Mouse (Mus musculus): ENCODE data around the gene Tcte3. TPM values are rescaled to one million over a fixed set of nuclear protein-coding genes. Genes with fewer than 3 reads are reported as not detected.

Gene Tcte3
- polyA plus RNA-seq (2021; fragmentation: Nextera tagmentation): 0.72 and 1.5 TPM in 2 replicates
- long read RNA-seq, experiment 1: 0 reads
- long read RNA-seq, experiment 2: 0 reads

GRCm38 (mm10) chr17:15041175-15041729 lies at the start of gene Tcte3, which contains the start of the genes Ermard and Gm3448:
TSS of gene Tcte3 (minus strand) at chr17:15041488.
TSS of gene Ermard (plus strand) at chr17:15041208.
TSS of gene Gm3448 (minus strand) at chr17:15041537.

GRCm38 (mm10) chr17:15009706-15010413 lies 31.4 kb downstream of the Tcte3 start, which contains the start of gene Gm3435:
TSS of gene Gm3435 (plus strand) at chr17:15010176.

GRCm38 (mm10) chr17:14978362-14979038 lies 62.8 kb downstream of the Tcte3 start, which contains the start of the genes 9030025P20Rik and Gm3417:
TSS of gene 9030025P20Rik (plus strand) at chr17:14978468.
TSS of gene Gm3417 (minus strand) at chr17:14978790.

Other genes with a start within 250 kb of the Tcte3 start
- 11.3 and 13.9 TPM in 2 replicates for gene Wdr27, start 98.3 kb downstream of the Tcte3 start, polyA plus RNA-seq (2021; fragmentation: Nextera tagmentation)
- 12.7 and 13.3 TPM in 2 replicates for gene 1600012H06Rik, start 98.3 kb downstream of the Tcte3 start, polyA plus RNA-seq (2021; fragmentation: Nextera tagmentation)
- 6.2 and 6.9 TPM in 2 replicates for gene Phf10, start 80.2 kb downstream of the Tcte3 start, polyA plus RNA-seq (2021; fragmentation: Nextera tagmentation)
- 3.7 and 3.9 TPM in 2 replicates for gene 9030025P20Rik, start 63.0 kb downstream of the Tcte3 start, polyA plus RNA-seq (2021; fragmentation: Nextera tagmentation)
- 0.95 TPM in 1 of 2 replicates, not detected in the other for gene Gm3417, start 62.7 kb downstream of the Tcte3 start, polyA plus RNA-seq (2021; fragmentation: Nextera tagmentation)
- 5.0 and 6.8 TPM in 2 replicates for gene Gm3435, start 31.3 kb downstream of the Tcte3 start, polyA plus RNA-seq (2021; fragmentation: Nextera tagmentation)
- 18.1 and 18.8 TPM in 2 replicates for gene Ermard, start 280 bp downstream of the Tcte3 start, polyA plus RNA-seq (2021; fragmentation: Nextera tagmentation)
- gene Gm3448, start within 50 bp of the Tcte3 start, polyA plus RNA-seq (2021; fragmentation: Nextera tagmentation): 0.72 and 1.6 TPM in 2 replicates

All from layer of hippocampus, adult 6 months (tissue).